In genomic region chr3:54570501-54570900, GRCm38 (mm10) we compare ENCODE assay signal across 18 mouse cellular contexts.
A peak's percentile ranks its signal among the peaks of the same experiment; 100 is the strongest.
DNase-seq lines count a peak whose midpoint lies in the region; ATAC-seq and TF ChIP-seq lines count a peak whose summit lies in the region.
"Had no signal": no experiment of that assay in that cellular context is flagged by ENCODE, and none has a peak within 500 bp of the region (broad histone marks: within the 10 kb centered on the region; RNA-seq: fewer than 3 reads in every experiment).

No protein-coding gene starts in this region.

- 79% methylated on average over 8 of the region's 8 CpGs for WGBS in hindbrain, postnatal 0 days
- WGBS in hindbrain, embryonic 14.5 days: 80% methylated on average over 8 of the region's 8 CpGs

- peak; percentile 33; the same call in 1 of the 2 replicates for TF ChIP-seq CTCF in hindbrain, postnatal 0 days (IDR thresholded peaks at IDR 0.05; ENCODE audit: low read depth)
- peak; percentile 72; the same call in 1 of the 2 replicates for TF ChIP-seq CTCF in testis, adult 2 months (IDR thresholded peaks at IDR 0.05; ENCODE audit: control insufficient read depth, insufficient read depth, insufficient replicate concordance, low read depth, low read length)

- no peaks in the 10 kb centered on the region for H3K9me3 ChIP-seq in hindbrain, postnatal 0 days (ENCODE audit: low read length)
- no peaks in the 10 kb centered on the region for H3K9me3 ChIP-seq in hindbrain, embryonic 14.5 days (ENCODE audit: control insufficient read depth, low read length)
- H3K9me3 ChIP-seq: limb, embryonic 15.5 days; midbrain, embryonic 12.5 days; stomach, embryonic 15.5 days had no signal

- no peaks in the 10 kb centered on the region for H3K36me3 ChIP-seq in hindbrain, postnatal 0 days (ENCODE audit: insufficient read depth, low read length)
- H3K36me3 ChIP-seq in hindbrain, embryonic 14.5 days (replicated peaks; ENCODE audit: control insufficient read depth, insufficient read depth): no peaks in the 10 kb centered on the region
- no peaks in the 10 kb centered on the region for H3K36me3 ChIP-seq in testis, adult 2 months (ENCODE audit: control insufficient read depth, insufficient read depth, low read length)
- H3K36me3 ChIP-seq: limb, embryonic 15.5 days; midbrain, embryonic 12.5 days; stomach, embryonic 15.5 days had no signal

- no peak overlapping the region for H3K4me3 ChIP-seq in hindbrain, postnatal 0 days (ENCODE audit: low read length)
- no peak overlapping the region for H3K4me3 ChIP-seq in hindbrain, embryonic 14.5 days (replicated peaks; ENCODE audit: low read length)
- H3K4me3 ChIP-seq in testis, adult 2 months (ENCODE audit: control insufficient read depth, low read depth, low read length): no peak overlapping the region; the same call in 1 of the 2 replicates
- H3K4me3 ChIP-seq: limb, embryonic 15.5 days; midbrain, embryonic 12.5 days; stomach, embryonic 15.5 days had no signal

- H3K27ac ChIP-seq in hindbrain, postnatal 0 days: no peak overlapping the region
- H3K27ac ChIP-seq in hindbrain, embryonic 14.5 days: no peak overlapping the region
- no peak overlapping the region for H3K27ac ChIP-seq in testis, adult 2 months (ENCODE audit: control insufficient read depth, insufficient read depth, low read depth, low read length)
- H3K27ac ChIP-seq: limb, embryonic 15.5 days; midbrain, embryonic 12.5 days; stomach, embryonic 15.5 days had no signal

- H3K4me2 ChIP-seq in hindbrain, postnatal 0 days (ENCODE audit: low read depth, low read length): no peak overlapping the region
- H3K4me2 ChIP-seq in hindbrain, embryonic 14.5 days (replicated peaks): no peak overlapping the region
- H3K4me2 ChIP-seq: limb, embryonic 15.5 days; midbrain, embryonic 12.5 days; stomach, embryonic 15.5 days had no signal

- H3K27me3 ChIP-seq in hindbrain, postnatal 0 days (ENCODE audit: insufficient read depth, low read length): no peaks in the 10 kb centered on the region
- no peaks in the 10 kb centered on the region for H3K27me3 ChIP-seq in hindbrain, embryonic 14.5 days (ENCODE audit: control insufficient read depth, insufficient read depth, low read length)
- H3K27me3 ChIP-seq in testis, adult 2 months (ENCODE audit: control insufficient read depth, insufficient read depth, low read length): no peaks in the 10 kb centered on the region
- H3K27me3 ChIP-seq: limb, embryonic 15.5 days; midbrain, embryonic 12.5 days; stomach, embryonic 15.5 days had no signal

- no peak for ATAC-seq in hindbrain, postnatal 0 days
- ATAC-seq in hindbrain, embryonic 14.5 days (ENCODE audit: low FRiP score): no peak
- ATAC-seq: forebrain, embryonic 16.5 days had no signal

- H3K9ac ChIP-seq in hindbrain, postnatal 0 days (replicated peaks; ENCODE audit: low read length): no peak overlapping the region
- no peak overlapping the region for H3K9ac ChIP-seq in hindbrain, embryonic 14.5 days
- H3K9ac ChIP-seq: limb, embryonic 15.5 days; midbrain, embryonic 12.5 days; stomach, embryonic 15.5 days had no signal

- no peak for TF ChIP-seq POLR2A in testis, adult 2 months (IDR thresholded peaks at IDR 0.05; ENCODE audit: control insufficient read depth, low read depth, low read length)

- H3K4me1 ChIP-seq in hindbrain, postnatal 0 days (ENCODE audit: insufficient read depth, low read length): no peaks in the 10 kb centered on the region
- H3K4me1 ChIP-seq in hindbrain, embryonic 14.5 days (replicated peaks; ENCODE audit: control insufficient read depth, insufficient read depth, low read length): no peaks in the 10 kb centered on the region
- peaks cover 2% of the 10 kb centered on the region; the same call in 1 of the 2 replicates for H3K4me1 ChIP-seq in testis, adult 2 months (ENCODE audit: control insufficient read depth, insufficient read depth, low read length)
- H3K4me1 ChIP-seq: limb, embryonic 15.5 days; midbrain, embryonic 12.5 days; stomach, embryonic 15.5 days had no signal

- DNase-seq in hindbrain, postnatal 0 days (ENCODE audit: low spot score): no peak
- no peak for DNase-seq in hindbrain, embryonic 14.5 days (ENCODE audit: low spot score)
- DNase-seq in testis, postnatal 10 days (ENCODE audit: low spot score): no peak
- DNase-seq in ZHBTc4 (ENCODE audit: low read depth, low spot score): peak; percentile 50
- DNase-seq in thymus, postnatal 14 days: peak; percentile 33
- no peak for DNase-seq in T-cell, adult 2 months (ENCODE audit: low spot score)
- no peak for DNase-seq in frontal cortex, postnatal 10 days (ENCODE audit: low spot score in 2 of 2)
- DNase-seq: adrenal gland, postnatal 25 days; cerebellum, adult 11 months; gastrocnemius, postnatal 25 days; kidney, adult 18-20 months; kidney, postnatal 4 days; lung, postnatal 10 days had no signal

Comparison
In these comparisons a context has a peak if more than half of its experiments do, and no peak if none do; other contexts are left out.
1. DNase-seq: peak in ZHBTc4 (single experiment) and thymus, postnatal 14 days (single experiment); none in hindbrain, postnatal 0 days (single experiment), hindbrain, embryonic 14.5 days (single experiment), testis, postnatal 10 days (single experiment), T-cell, adult 2 months (single experiment) and frontal cortex, postnatal 10 days (0 of 2).